Mouse (Mus musculus) stomach, postnatal 0 days (tissue): ENCODE measurements around the gene Cep55. TPM values are rescaled to one million over a fixed set of nuclear protein-coding genes. Genes with fewer than 3 reads are reported as not detected.

Experiments used
- ATAC-seq: fragments of 200-750 bp; cut with Nextera tagmentation; 2 replicates; pipeline ENCODE4 v1.8.0; 2017; ENCODE audit not compliant: low FRiP score, low TSS enrichment
- DNase-seq: peaks from one replicate; pipeline ENCODE4 v3.0.0-alpha.2; 2016; ENCODE audit warnings: low spot score
- H3K27ac ChIP-seq: fragments of 300-500 bp; sonication (generic); replicated peaks from 2 replicates; pipeline ENCODE4 v1.5.1; 2014; ENCODE audit warnings: mild to moderate bottlenecking, control low read depth
- H3K27me3 ChIP-seq: fragments of 300-500 bp; sonication (generic); 2 replicates; pipeline ENCODE4 v1.6.1; 2014; ENCODE audit warnings: low read length; ENCODE audit not compliant: control insufficient read depth, insufficient read depth
- H3K36me3 ChIP-seq: fragments of 300-500 bp; sonication (generic); 2 replicates; pipeline ENCODE4 v1.6.1; 2014; ENCODE audit warnings: low read length, mixed read lengths; ENCODE audit not compliant: control insufficient read depth, insufficient read depth
- H3K4me1 ChIP-seq: fragments of 300-500 bp; sonication (generic); replicated peaks from 2 replicates; pipeline ENCODE4 v1.6.1; 2014; ENCODE audit warnings: antibody characterized with exemption; ENCODE audit not compliant: control insufficient read depth, insufficient read depth
- H3K4me2 ChIP-seq: fragments of 300-500 bp; sonication (generic); replicated peaks from 2 replicates; pipeline ENCODE4 v1.6.1; 2014; ENCODE audit warnings: low read depth, mild to moderate bottlenecking, control low read depth, moderate library complexity
- H3K4me3 ChIP-seq: fragments of 300-500 bp; sonication (generic); 2 replicates; pipeline ENCODE4 v1.5.1; 2014; ENCODE audit warnings: low read depth, low read length, control low read depth
- H3K9ac ChIP-seq: fragments of 300-500 bp; sonication (generic); 2 replicates; pipeline ENCODE4 v1.6.1; 2014; ENCODE audit warnings: mild to moderate bottlenecking, low read length, control low read depth, mixed read lengths
- H3K9me3 ChIP-seq: fragments of 300-500 bp; sonication (generic); 2 replicates; pipeline ENCODE4 v1.6.1; 2016; ENCODE audit warnings: low read length; ENCODE audit not compliant: control insufficient read depth
- CTCF ChIP-seq: IDR thresholded peaks from 2 replicates; pipeline ENCODE4 v1.5.1; 2016; ENCODE audit warnings: antibody characterized with exemption, low read depth, mild to moderate bottlenecking, moderate library complexity
- EP300 ChIP-seq: optimal IDR thresholded peaks from 2 replicates; pipeline ENCODE3; 2016; ENCODE audit warnings: antibody characterized with exemption
- WGBS: fragments of 180-500 bp; shearing (Covaris S2); extraction: QIAGEN DNeasy Blood & Tissue Kit; methylation state at CpG from one replicate; pipeline ENCODE4 v1.1.7; 2014; 5-methylcytosine and 5-hydroxymethylcytosine counted together
- polyA plus RNA-seq: library from polyadenylated mRNA; unstranded; fragments of >200 nt; fragmentation: Nextera tagmentation; extraction: Ambion mirVana; gene quantifications from 2 replicates; pipeline ENCODE4 v1.2.1, GENCODE M21; 2015

The Cep55 gene
- polyA plus RNA-seq, 1 experiment from 2014 or later, result 8.7 TPM

GRCm38 (mm10) chr19:38035766-38036165 is 19.0 kb upstream of the Cep55 start:
- Histone ChIP-seq H3K4me2 (no peak overlapping the region), H3K9ac (no peak overlapping the region), H3K4me3 (no peak overlapping the region), H3K4me1 (peaks cover 6% of the 10 kb centered on the region), H3K9me3 (no peaks in the 10 kb centered on the region), H3K36me3 (no peaks in the 10 kb centered on the region), H3K27ac (no peak overlapping the region), H3K27me3 (no peaks in the 10 kb centered on the region)
- WGBS, result 52% methylated on average over 2 of the region's 2 CpGs
- DNase-seq (no peak), ATAC-seq (no peak)
- TF ChIP-seq EP300 (no peak), CTCF (no peak)

- WGBS, result 17% methylated on average over 2 of the region's 2 CpGs
- peak; percentile 58 for DNase-seq
- ATAC-seq, result peak; percentile 64
Observed at GRCm38 (mm10) chr19:38038267-38038666, 16.5 kb upstream of the Cep55 start.

DNA sequence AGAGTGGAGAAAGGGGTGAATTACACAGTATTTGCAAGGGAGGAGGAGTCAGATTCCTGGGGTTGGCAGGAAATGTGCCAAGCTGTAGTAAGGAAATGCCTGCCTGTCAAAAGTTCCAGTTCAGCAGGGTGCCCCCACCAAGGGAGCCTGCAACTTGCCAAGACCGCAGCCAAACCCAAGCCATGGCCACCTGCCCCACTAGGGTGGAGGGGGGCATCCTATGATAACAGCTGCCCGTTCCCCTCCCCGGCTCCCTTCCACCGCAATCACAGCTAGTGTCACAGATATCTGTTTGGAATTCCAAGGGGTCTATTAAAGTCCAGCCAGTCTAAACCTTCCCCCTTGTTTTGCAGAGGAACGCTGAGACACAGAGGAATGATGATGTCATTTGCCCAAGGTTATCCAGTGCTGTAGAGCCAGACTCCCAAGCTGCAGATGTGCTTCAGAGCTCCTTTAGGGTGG is 12.5 kb upstream of the Cep55 start:
- TF ChIP-seq CTCF (no peak), EP300 (no peak)
- ATAC-seq (peak; percentile 30; the same call in 1 of the 2 replicates), DNase-seq (peak; percentile 44)
- Histone ChIP-seq H3K27me3 (no peaks in the 10 kb centered on the region), H3K9me3 (no peaks in the 10 kb centered on the region), H3K9ac (peak overlapping the region; percentile 47), H3K4me2 (peak overlapping the region; percentile 60), H3K36me3 (no peaks in the 10 kb centered on the region), H3K27ac (peak overlapping the region; percentile 84), H3K4me1 (peaks cover 4% of the 10 kb centered on the region; the same call in 1 of the 2 replicates), H3K4me3 (peak overlapping the region; percentile 45)
- WGBS, result 5% methylated on average over 5 of the region's 5 CpGs

More at GRCm38 (mm10) chr19:38038267-38038666, 16.5 kb upstream of the Cep55 start:
- Histone ChIP-seq H3K27ac (peak overlapping the region; percentile 75), H3K36me3 (no peaks in the 10 kb centered on the region), H3K4me3 (no peak overlapping the region), H3K9me3 (no peaks in the 10 kb centered on the region), H3K4me1 (peaks cover 4% of the 10 kb centered on the region; the same call in 1 of the 2 replicates), H3K4me2 (no peak overlapping the region), H3K9ac (no peak overlapping the region), H3K27me3 (no peaks in the 10 kb centered on the region)
- no peak for TF ChIP-seq CTCF
- no peak for TF ChIP-seq EP300

DNA sequence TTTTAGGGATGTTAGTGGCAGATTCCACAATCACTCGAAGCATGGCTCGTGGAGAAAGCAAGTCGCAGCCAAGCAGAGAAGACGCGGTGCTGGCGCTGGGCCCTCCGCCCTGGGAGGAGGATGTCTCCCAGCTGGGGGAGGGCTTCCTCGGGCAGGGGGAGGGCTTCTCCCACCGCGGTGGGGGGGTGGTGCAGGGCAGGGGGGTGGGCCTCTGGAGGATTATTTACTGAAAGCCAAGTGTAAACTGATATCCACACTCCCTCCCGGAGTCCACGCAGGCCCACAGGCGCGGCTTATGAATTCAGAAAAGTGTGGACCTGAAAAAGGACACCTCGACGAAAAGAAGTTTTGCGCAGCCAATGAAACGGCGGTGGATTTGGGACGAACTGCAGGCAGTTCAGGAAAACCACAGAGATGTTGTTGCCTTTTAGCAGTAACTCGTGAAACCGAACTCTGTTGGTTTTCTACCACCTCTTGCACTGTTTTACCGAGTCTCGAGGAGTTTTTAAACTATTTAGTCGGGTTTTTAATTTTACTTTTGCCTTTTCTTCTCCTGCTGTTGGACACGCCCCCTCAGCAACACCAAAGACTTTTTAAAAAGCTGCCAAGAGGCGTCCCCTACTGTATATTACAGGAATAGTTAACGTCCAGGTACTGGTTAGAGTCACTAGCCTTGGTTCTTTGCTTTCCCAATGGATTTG is 11.4 kb upstream of the Cep55 start, which contains the start of gene Myof:
Gene Myof (minus strand): TSS at position 297 of the 701 bp plus-strand sequence.
- under 1% methylated on average over 28 of the region's 28 CpGs for WGBS

DNA sequence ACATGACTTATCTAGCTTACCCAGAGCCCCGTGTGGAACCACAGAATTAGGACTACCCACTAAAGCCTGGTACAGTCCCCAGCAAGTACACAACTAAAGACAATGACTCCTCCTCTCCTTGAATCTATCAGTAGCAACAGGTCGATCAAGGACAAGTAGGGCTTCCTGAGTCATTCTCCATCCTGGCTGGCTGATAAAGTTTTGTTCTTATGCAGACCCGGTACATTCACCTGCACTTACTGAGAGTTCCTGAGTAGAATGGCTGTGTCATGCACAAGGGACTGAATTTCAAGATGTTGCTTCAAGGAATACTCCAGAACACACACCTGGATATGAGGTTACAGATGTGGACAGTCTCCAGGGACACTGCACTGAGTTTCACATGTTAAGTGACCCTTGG is 9.6 kb upstream of the Cep55 start:
- no peak overlapping the region for H3K4me2 ChIP-seq
- WGBS, result 85% methylated on average over 3 of the region's 3 CpGs
- no peak for DNase-seq
- H3K9ac ChIP-seq, result no peak overlapping the region
- no peaks in the 10 kb centered on the region for H3K9me3 ChIP-seq
- H3K4me1 ChIP-seq, result no peaks in the 10 kb centered on the region
- H3K36me3 ChIP-seq, result no peaks in the 10 kb centered on the region
- H3K27me3 ChIP-seq, result no peaks in the 10 kb centered on the region
- H3K27ac ChIP-seq, result no peak overlapping the region
- no peak for TF ChIP-seq CTCF
- TF ChIP-seq EP300, result no peak
- ATAC-seq, result no peak
- no peak overlapping the region for H3K4me3 ChIP-seq

More for the DNA sequence above, 11.4 kb upstream of the Cep55 start, which contains the start of gene Myof:
- TF ChIP-seq EP300 (no peak), CTCF (peak; percentile 86)
- Histone ChIP-seq H3K27ac (peak within 1 kb of the TSS; percentile 84), H3K27me3 (no peaks in the 10 kb centered on the region), H3K4me1 (no peaks in the 10 kb centered on the region), H3K4me2 (peak within 1 kb of the TSS; percentile 60), H3K36me3 (no peaks in the 10 kb centered on the region), H3K9me3 (no peaks in the 10 kb centered on the region), H3K4me3 (peak within 1 kb of the TSS; percentile 45), H3K9ac (peak within 1 kb of the TSS; percentile 47)
- peak; percentile 72 for DNase-seq
- peak; percentile 77 for ATAC-seq

DNA sequence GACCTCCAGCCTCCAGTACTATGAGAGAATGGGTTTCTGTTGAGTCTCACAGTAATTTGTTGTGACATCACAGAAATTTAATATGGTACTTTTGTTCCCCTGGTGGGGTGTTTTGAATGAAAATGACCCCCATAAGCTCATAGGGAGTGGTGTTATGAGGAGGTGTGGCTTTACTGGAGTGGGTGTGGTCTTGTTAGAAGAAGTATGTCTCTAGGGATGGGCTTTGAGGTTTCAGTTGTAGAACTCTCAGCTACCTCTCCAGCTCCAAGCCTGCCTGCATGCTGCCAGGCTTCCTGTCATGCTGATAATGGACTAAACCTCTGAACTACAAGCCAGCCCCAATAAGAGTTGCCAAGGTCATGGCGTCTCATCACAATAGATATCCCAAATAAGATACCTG is 5.1 kb upstream of the Cep55 start:
- H3K4me1 ChIP-seq, result no peaks in the 10 kb centered on the region
- DNase-seq (no peak), ATAC-seq (no peak)
- H3K9ac ChIP-seq, result no peak overlapping the region
- 83% methylated on average over 1 of the region's 1 CpGs for WGBS
- no peak overlapping the region for H3K27ac ChIP-seq
- H3K4me2 ChIP-seq, result no peak overlapping the region
- no peak for TF ChIP-seq CTCF
- no peak for TF ChIP-seq EP300
- H3K27me3 ChIP-seq, result no peaks in the 10 kb centered on the region
- no peaks in the 10 kb centered on the region for H3K9me3 ChIP-seq
- H3K36me3 ChIP-seq, result no peaks in the 10 kb centered on the region
- H3K4me3 ChIP-seq, result no peak overlapping the region
